Mouse (Mus musculus): ENCODE results near the gene Orm2.

Orm2 gene

GRCm38 (mm10) chr4:63405051-63405450, 42.8 kb downstream of the Orm2 start:
- peak; percentile 90 to 91 for DNase-seq (ENCODE audit: low spot score in 2 of 2)

DNA sequence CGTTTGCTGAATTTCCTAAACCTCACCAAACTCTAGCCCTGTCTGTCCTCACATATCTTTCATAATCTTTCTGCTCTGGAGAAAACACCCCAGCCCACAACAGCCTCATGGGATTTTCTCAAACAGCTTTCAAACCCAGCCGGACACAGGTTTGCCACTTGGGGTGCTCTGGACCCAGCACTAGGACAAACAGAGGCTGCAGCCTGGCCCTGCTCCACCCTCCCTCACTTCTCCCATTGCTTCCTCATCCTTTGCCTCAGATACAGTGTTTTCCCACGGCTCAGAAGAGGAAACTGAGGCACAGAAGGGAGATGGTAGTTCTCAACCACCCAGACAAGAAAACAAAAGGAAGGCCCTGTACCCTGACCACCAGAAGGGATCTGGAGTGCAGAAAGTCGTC, 43.4 kb downstream of the Orm2 start:
- DNase-seq (ENCODE audit: low spot score in 2 of 2): no peak

- DNase-seq (ENCODE audit: low spot score in 2 of 2): no peak
Observed at GRCm38 (mm10) chr4:63408247-63408646, 46.0 kb downstream of the Orm2 start.

DNA sequence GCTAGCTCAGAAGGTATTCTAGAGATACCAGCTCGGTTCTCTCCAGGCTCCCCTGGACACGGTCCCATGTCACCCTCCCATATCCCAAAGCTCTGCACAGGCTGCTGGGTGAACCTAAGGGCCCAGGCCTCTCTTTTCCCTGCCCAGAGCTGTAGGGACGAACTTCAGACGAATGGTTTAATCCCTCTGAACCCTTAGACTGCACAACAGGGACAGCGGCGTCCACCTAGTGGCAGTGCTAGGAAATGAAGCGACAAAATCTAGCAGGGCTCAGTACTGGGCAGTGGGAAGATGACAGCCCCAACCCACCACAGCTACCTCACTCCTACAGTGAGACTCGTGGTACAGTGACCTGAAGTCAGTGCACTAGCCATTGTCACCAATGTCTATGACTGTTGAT, 46.4 kb downstream of the Orm2 start:
- DNase-seq (ENCODE audit: low spot score in 2 of 2): peak; percentile 73 to 74

DNA sequence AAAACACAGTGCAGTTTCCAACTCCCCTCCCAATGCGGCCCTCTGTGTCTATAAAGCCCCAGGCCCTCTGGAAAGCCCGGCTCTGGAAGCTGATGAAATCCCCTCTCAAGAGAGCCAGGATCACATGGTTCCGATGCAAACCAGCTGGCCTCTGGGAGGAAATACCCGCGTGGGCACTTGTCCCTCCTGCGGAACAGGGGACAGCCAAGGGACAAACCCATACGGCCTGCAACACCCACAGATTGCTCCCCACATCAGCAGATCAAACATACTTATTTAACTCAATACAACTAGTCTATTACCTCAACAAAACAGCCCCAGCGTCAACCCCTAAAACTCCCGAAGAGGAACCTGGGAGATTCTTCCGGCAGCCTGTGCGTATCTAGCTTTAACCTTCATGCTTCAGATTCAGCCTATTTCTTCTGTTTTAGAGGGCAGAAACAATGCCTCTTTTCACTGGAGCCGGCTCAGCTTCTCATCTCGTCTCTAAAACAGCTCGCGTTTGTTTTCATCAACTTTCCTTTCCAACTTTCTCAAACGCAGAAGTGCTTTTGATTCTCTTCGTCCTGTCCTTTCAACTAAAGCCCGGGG, 47.2 kb downstream of the Orm2 start:
- peak in 1 of 2 experiments; percentile 40 for DNase-seq (ENCODE audit: low spot score in 2 of 2)

GRCm38 (mm10) chr4:63409908-63410582, 47.8 kb downstream of the Orm2 start:
- peak; percentile 79 to 81 for DNase-seq (ENCODE audit: low spot score in 2 of 2)

GRCm38 (mm10) chr4:63410583-63410934, 48.3 kb downstream of the Orm2 start:
- peak; percentile 96 for DNase-seq (ENCODE audit: low spot score in 2 of 2)

GRCm38 (mm10) chr4:63411222-63411621, 49.0 kb downstream of the Orm2 start:
- no peak for DNase-seq (ENCODE audit: low spot score in 2 of 2)

- DNase-seq (ENCODE audit: low spot score in 2 of 2): peak in 1 of 2 experiments; percentile 50
Observed at GRCm38 (mm10) chr4:63414951-63415350, 52.7 kb downstream of the Orm2 start.

Measured in spleen, postnatal 36 days (tissue).